Comparison of ENCODE assay signal across 12 mouse cellular contexts in the genomic region with DNA sequence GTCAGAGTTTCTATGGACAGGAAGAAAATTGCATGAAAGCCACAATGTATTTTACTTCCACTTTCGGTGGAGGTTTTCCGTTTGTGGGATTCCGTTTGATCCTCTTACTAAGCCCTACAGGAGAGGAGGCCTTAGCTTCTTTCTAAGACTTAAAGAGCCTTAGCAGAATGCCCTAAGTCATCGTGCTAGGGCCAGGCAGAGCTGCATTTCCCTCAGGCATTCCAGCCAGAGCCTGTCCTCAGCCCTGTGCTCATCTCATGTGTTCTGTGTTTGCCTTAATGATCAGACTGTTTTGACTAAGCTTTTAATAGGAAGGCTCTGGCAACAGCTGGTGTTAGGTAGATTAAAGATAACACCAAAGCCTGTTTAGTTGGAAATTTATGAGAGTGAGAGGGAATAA.
DNase-seq lines count a peak whose midpoint lies in the region; ATAC-seq and TF ChIP-seq lines count a peak whose summit lies in the region.
"Had no signal": no experiment of that assay in that cellular context is flagged by ENCODE, and none has a peak within 500 bp of the region (broad histone marks: within the 10 kb centered on the region; RNA-seq: fewer than 3 reads in every experiment).

No protein-coding gene starts in this region.

- H3K27ac ChIP-seq in hindbrain, embryonic 12.5 days: no peak overlapping the region
- peak overlapping the region; percentile 61 for H3K27ac ChIP-seq in midbrain, embryonic 12.5 days (replicated peaks)
- H3K27ac ChIP-seq in gastrocnemius, adult 2 months: no peak overlapping the region

- TF ChIP-seq CTCF in gastrocnemius, adult 2 months (IDR thresholded peaks at IDR 0.05): no peak

- H3K4me3 ChIP-seq in hindbrain, embryonic 12.5 days: no peak overlapping the region
- peak overlapping the region; percentile 40; the same call in 1 of the 2 replicates for H3K4me3 ChIP-seq in midbrain, embryonic 12.5 days
- H3K4me3 ChIP-seq in gastrocnemius, adult 2 months: no peak overlapping the region

- peak overlapping the region; percentile 53; the same call in 1 of the 2 replicates for H3K4me2 ChIP-seq in hindbrain, embryonic 12.5 days (replicated peaks)
- H3K4me2 ChIP-seq in midbrain, embryonic 12.5 days (replicated peaks): peak overlapping the region; percentile 56

- ATAC-seq in hindbrain, embryonic 12.5 days (ENCODE audit: low FRiP score): no peak
- peak; percentile 38; the same call in 1 of the 2 replicates for ATAC-seq in midbrain, embryonic 12.5 days (ENCODE audit: low FRiP score, low read depth)
- no peak for ATAC-seq in CD4-positive, CD25-positive, alpha-beta regulatory T cell, adult 4 months

- H3K4me1 ChIP-seq in hindbrain, embryonic 12.5 days: peaks cover 32% of the 10 kb centered on the region
- peaks cover 41% of the 10 kb centered on the region for H3K4me1 ChIP-seq in midbrain, embryonic 12.5 days

- H3K36me3 ChIP-seq in hindbrain, embryonic 12.5 days: no peaks in the 10 kb centered on the region
- peaks cover 7% of the 10 kb centered on the region for H3K36me3 ChIP-seq in midbrain, embryonic 12.5 days

- no peak overlapping the region for H3K9ac ChIP-seq in hindbrain, embryonic 12.5 days
- no peak overlapping the region; the same call in 1 of the 2 replicates for H3K9ac ChIP-seq in midbrain, embryonic 12.5 days (replicated peaks)

- 36% methylated on average over 4 of the region's 4 CpGs for WGBS in hindbrain, embryonic 12.5 days
- 5% methylated on average over 4 of the region's 4 CpGs for WGBS in midbrain, embryonic 12.5 days

- H3K9me3 ChIP-seq in hindbrain, embryonic 12.5 days (replicated peaks): no peaks in the 10 kb centered on the region
- H3K9me3 ChIP-seq in midbrain, embryonic 12.5 days: 0 out of 2 replicates have a peak, but pooled peaks cover 7% of the 10 kb centered on the region

- no peaks in the 10 kb centered on the region for H3K27me3 ChIP-seq in hindbrain, embryonic 12.5 days
- no peaks in the 10 kb centered on the region for H3K27me3 ChIP-seq in midbrain, embryonic 12.5 days

- peak; percentile 8 for DNase-seq in thymus, postnatal 0 days (ENCODE audit: low spot score)
- no peak for DNase-seq in thymus, postnatal 4 days
- no peak for DNase-seq in gastrocnemius, adult 2 months
- DNase-seq in gastrocnemius, adult 8-10 months (ENCODE audit: low spot score in 2 of 2): no peak
- DNase-seq: adrenal gland, postnatal 25 days; cerebellum, adult 9-11 months; kidney, adult 18-20 months; kidney, postnatal 4 days; lung, adult 18-20 months had no signal

- intact Hi-C loops in gastrocnemius, adult 2 months (cut with DNase I): no loop called here
